Mouse (Mus musculus) lung, postnatal 0 days (tissue): ENCODE data around the gene Sbf2.

Source experiments
- CTCF ChIP-seq: IDR thresholded peaks from 2 replicates; pipeline ENCODE4 v1.5.1; 2016; ENCODE audit warnings: antibody characterized with exemption, mild to moderate bottlenecking
- EP300 ChIP-seq: IDR thresholded peaks from 2 replicates; pipeline ENCODE4 v1.6.1; 2016; ENCODE audit warnings: antibody characterized with exemption, mild to moderate bottlenecking, control low read depth

DNA sequence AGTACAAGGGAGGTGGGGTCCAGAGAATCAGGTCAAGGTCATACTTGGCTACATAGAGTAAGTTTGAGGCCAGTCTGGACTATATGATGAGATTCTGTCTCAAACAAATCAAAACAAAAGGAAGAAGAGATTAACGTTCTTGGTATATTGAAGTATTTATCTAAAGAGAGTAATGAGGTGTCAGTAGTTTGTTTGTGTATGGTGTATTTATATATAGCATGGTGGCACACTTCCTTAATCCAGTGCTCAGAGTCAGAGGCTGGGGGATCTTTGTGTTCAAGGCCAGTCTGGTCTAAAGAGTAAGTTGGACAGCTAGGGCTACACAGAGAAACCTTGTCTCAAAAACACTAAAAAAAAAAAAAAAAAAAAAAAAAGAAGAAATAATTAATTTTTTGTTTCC lies 351.2 kb downstream of the Sbf2 start:
- TF ChIP-seq EP300 (no peak), CTCF (no peak)
